Mouse (Mus musculus) cerebellum, postnatal 36 days (tissue): ENCODE results near the gene Ctrb1.
"Not testable (repeated sequence)": the region's sequence is repeated elsewhere in the genome, so short reads cannot be mapped to it uniquely, and the experiment has no call there.

Source experiments
- DNase-seq, 2 experiments: peaks; one replicate each; pipeline ENCODE4 v3.0.0; 2021 to 2022; ENCODE audit warnings: mixed read lengths in 2 of 2

Ctrb1 gene

GRCm38 (mm10) chr8:111678848-111679247 lies 12.0 kb downstream of the Ctrb1 start:
- DNase-seq: no peak

- peak; percentile 50 to 75 for DNase-seq
Observed at GRCm38 (mm10) chr8:111678111-111678510, 12.7 kb downstream of the Ctrb1 start.

GRCm38 (mm10) chr8:111676237-111676636 lies 14.6 kb downstream of the Ctrb1 start:
- no peak for DNase-seq

DNA sequence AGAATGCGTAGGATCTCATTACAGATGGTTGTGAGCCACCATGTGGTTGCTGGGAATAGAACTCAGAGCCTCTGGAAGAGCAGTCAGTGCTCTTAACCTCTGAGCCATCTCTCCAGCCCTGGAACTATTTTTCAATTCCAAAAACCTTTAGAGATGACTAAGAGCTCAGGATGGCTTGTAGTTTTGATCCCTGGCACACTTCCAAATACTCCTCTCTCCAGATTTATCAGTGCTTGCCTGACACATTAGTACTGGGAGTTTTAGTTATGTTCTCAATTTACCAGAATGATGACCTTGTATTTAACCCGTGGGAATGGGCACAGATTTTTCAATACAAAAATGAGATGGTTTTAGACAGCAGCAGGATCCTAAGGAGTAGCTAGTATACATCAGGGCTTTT lies 24.1 kb downstream of the Ctrb1 start:
- DNase-seq: no peak

GRCm38 (mm10) chr8:111662473-111662872 lies 28.3 kb downstream of the Ctrb1 start:
- DNase-seq: peak; percentile 79 to 84

GRCm38 (mm10) chr8:111658819-111659423 lies 31.9 kb downstream of the Ctrb1 start:
- DNase-seq: no peak

GRCm38 (mm10) chr8:111657312-111657854 lies 33.4 kb downstream of the Ctrb1 start:
- DNase-seq: no peak

- no peak for DNase-seq
Observed at GRCm38 (mm10) chr8:111653524-111653923, 37.3 kb downstream of the Ctrb1 start.

- DNase-seq: no peak
Observed at GRCm38 (mm10) chr8:111650651-111651050, 40.2 kb downstream of the Ctrb1 start.

DNA sequence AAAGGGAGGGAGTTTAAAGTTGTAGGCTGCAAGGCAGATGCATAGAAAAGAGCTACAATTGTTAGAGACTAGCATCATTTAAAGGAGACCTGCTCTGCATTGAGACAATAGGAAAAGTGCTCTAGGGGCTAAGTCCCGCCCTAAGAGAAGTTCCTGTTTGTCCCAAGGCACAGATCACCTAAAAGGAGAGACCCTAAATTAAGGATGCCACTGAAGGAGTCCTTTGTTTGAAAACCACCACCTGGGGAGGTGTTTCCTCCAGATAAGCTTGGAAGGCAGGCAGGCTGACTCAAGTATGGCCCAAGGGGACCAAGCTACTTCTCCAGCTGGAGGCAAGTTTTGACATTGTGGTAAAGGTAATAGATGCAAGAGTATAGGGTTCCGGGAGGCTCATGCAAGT lies 42.0 kb downstream of the Ctrb1 start:
- no peak for DNase-seq

GRCm38 (mm10) chr8:111645715-111646114 lies 45.1 kb downstream of the Ctrb1 start:
- DNase-seq: no peak

DNA sequence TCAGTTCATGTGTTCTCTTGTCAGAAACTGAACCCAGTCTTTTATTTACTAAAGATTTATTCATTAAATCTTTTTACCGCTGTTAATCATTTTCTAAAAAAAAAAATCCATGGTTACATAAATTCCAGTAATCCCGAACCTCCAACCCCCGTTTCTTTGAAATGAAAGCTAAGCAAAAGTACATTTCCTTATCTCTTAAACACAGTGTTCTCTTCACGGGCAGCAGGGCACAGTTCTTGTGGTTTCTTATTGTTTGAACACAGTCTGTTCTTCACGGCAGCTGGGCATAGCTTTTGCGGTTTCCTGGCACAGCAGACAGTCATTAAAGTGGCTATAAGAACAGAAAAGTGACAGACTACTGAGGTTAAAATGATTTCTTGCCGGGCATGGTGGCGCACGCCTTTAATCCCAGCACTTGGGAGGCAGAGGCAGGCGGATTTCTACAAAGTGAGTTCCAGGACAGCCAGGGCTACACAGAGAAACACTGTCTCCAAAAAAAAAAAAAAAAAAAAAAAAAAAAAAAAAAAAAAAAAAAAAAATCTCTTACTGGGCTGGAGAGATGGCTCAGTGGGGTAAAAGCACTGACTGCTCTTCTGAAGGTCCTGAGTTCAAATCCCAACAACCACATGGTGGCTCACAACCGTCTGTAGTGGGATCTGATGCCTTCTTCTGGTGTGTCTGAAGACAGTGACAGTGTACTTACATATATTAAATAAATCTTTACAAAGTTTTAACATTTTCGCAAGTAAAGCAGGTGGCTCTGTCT lies 46.3 kb downstream of the Ctrb1 start:
- not testable (repeated sequence) for DNase-seq

DNA sequence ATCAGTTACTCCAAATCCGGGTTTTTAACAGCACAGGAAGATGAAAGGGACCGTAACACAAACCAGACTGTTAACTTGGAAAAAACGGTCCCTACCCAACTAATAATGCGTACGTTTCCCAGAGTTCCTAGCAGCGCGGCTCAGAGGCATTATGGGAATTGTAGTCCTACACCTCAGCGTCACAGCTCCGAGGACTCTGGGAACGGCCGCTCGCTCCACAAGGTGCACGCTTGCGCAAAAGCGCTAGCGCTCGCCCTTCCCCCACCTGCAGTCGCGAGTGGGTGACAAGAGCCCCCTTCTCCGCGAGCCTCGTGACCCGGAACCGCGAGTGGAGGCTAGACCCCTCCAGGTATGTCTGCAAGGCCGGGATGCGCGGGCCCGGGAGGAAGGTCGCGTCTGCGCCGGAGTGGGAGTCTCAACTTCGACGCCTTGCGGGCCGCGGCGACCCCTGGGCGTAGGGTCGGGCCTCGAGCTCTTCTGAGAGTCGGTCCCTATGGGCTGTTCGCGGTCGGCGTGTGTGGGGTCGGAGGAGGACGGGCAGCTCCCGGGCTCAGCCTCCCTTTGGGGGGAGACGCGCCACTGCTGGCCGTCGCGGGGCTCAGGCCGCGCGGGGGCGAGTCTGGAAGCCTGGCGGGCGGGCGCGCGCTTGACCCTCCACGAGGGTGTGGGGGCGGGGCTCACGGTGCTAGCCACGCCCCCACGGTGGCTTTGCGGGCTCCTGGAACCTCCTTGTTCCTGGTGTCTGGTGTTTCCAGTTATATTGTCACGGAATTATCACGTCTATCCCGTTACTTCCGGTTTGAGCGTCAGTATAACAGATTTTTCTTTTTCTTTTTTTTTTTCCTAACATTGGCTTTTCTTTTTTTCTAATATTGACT lies 47.3 kb downstream of the Ctrb1 start, which contains the start of gene Zfp1:
Zfp1 (plus strand) TSS at position 138 of the 878 bp plus-strand sequence.
- DNase-seq: peak; percentile 90 to 92

DNA sequence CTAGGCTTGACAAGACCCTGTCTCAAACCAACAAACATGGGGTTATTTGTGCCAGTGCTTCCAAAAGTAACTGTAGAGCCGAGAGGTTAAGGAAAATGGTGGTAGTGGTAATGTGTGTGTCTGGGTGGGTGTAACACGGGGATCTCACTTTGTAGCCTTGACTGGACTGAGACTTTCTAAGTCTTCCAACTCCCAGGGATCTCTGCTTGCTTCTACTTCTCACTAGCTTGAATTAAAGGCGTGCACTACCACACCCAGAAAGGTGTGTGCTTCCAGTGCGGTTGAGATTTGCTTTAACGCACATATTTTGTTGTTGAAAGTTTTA lies 47.9 kb downstream of the Ctrb1 start:
- DNase-seq: no peak

DNA sequence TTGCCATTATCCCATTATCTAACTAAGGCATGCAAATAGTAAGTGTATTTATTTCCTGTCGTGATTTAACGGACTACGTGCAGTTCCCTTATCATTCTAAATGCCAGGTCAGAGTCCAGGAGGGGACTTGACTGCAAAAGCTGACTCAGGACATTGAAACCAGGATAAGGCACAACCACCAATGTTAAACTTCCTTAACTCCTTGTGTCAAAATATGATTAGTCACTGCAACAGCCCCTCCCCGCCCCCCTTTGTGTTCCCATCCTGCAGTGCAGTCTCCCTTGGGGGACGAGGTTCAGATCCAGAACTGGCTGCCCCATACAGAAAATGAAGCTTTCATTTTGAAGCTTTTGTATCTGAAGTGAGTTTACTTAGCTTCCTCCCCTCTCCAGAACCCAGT lies 48.3 kb downstream of the Ctrb1 start:
- no peak for DNase-seq

DNA sequence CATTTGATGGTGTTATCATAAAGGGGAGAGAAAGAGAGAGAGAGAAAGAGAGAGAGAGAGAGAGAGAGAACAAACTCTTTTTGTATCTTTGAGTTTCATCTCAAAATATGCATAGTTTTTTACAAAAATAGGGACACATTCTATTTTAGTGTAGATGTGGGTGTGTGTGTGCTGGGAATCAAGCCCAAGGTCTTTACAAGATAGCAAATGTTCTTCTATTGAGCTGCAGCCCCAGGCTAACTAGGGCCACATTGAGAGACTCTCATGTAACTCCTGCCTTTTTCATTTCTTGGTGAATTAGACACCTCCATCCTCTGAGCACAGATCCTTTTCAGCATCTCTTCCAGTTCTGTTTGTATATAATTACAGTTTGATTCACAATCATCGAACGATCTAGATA lies 49.7 kb downstream of the Ctrb1 start:
- no peak for DNase-seq

DNA sequence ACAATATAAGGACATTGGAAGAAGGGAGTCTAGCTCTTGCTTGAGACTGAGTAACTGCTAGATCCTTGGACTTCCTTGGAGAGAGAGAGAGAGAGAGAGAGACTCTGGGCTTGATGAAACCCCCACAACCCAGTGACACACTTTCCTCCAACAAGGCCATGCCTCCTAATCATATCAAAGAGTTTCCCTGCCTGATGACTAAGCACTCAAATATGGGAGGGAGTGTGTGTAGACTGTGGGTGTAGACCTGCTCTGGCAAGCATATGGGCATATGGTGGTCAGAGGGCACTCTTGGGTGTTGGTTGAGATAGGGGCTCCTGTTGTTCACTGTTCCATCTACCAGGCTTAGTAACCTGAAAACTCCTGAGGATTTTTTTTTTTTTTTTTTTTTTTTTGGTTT lies 52.7 kb downstream of the Ctrb1 start:
- no peak for DNase-seq
